Mouse (Mus musculus): Measurements from ENCODE around the gene Pou4f2.

Pou4f2 gene

DNA sequence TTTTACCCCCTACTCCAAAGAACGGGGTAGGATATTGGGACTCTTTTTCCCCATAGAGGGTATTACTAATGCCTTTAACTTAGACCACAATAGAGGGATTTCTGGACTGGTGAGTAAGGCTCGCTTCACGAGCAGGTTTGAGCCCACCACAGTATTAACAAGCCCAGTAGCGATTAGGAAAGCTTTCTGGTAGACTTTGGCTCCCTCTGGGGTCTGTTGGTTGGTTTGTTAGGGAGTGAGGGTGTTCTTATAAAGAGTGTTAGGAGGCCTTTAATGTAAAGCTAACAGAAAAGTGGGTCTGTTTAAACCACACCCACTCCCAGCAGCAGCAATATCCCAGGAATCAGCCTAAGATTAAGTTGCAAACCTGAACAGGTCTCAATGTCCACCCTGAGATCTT, 17.2 kb downstream of the Pou4f2 start:
- no peak for DNase-seq (ENCODE audit: low read depth, low spot score)

DNA sequence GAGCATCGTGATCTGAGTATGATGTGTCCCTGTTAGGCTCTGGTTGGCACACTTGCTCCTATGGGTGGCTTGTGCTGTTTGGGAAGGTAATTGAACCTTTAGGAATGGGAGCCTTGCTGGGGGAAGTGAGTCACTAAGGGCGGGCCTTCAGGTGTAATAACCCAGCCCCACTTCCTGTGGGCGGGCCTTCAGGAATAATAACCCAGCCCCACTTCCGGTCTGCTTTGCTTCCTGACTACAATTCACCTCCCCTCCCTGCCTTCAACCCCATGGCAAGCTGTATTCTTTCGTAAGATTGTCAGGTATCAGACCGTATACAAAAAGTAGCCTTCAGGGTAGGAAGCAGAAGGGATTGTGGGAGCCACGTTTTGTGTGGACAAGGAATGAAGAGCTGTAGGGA, 45.7 kb downstream of the Pou4f2 start:
- no peak for DNase-seq (ENCODE audit: low read depth, low spot score)

All from forelimb bud, embryonic 11.5 days (tissue).